Mouse (Mus musculus) olfactory bulb, adult 2 months (tissue): ENCODE measurements around the gene Lrr1. TPM values are rescaled to one million over a fixed set of nuclear protein-coding genes. Genes with fewer than 3 reads are reported as not detected.

Experiments
- H3K27ac ChIP-seq: fragments of 200-500 bp; 2 replicates; pipeline ENCODE4 v1.5.1; 2012; ENCODE audit warnings: low read depth, low read length; ENCODE audit not compliant: insufficient read depth
- H3K4me1 ChIP-seq: fragments of 200-500 bp; 2 replicates; pipeline ENCODE4 v1.6.1; 2012; ENCODE audit warnings: low read length; ENCODE audit not compliant: control insufficient read depth, insufficient read depth
- H3K4me3 ChIP-seq: fragments of 200-500 bp; 2 replicates; pipeline ENCODE4 v1.5.1; 2012; ENCODE audit warnings: mild to moderate bottlenecking, low read depth, low read length, moderate library complexity; ENCODE audit not compliant: insufficient read depth
- CTCF ChIP-seq: fragments of 200-500 bp; IDR thresholded peaks from 2 replicates; pipeline ENCODE4 v1.5.1; 2012; ENCODE audit warnings: low read depth, mild to moderate bottlenecking, low read length, moderate library complexity; ENCODE audit not compliant: insufficient read depth
- POLR2A ChIP-seq: fragments of 200-500 bp; IDR thresholded peaks from 2 replicates; pipeline ENCODE4 v1.6.1; 2012; ENCODE audit warnings: mild to moderate bottlenecking, low read depth, low read length, moderate library complexity; ENCODE audit not compliant: insufficient read depth
- WGBS: fragments of 180-500 bp; shearing (Covaris S2); methylation state at CpG from one replicate; pipeline ENCODE4 v1.1.7; 2018; 5-methylcytosine and 5-hydroxymethylcytosine counted together
- polyA plus RNA-seq: library from polyadenylated mRNA; stranded (reverse); fragments of >200 nt; gene quantifications from 2 replicates; pipeline ENCODE4 v1.2.4, GENCODE M21; 2012; ENCODE audit warnings: low replicate concordance; ENCODE audit not compliant: missing spikeins, insufficient read depth, insufficient read length

The Lrr1 gene
- polyA plus RNA-seq, 1 experiment = not detected

- peaks cover 6% of the 10 kb centered on the region; the same call in 1 of the 2 replicates for H3K4me1 ChIP-seq
- no peak overlapping the region for H3K27ac ChIP-seq
- H3K4me3 ChIP-seq = no peak overlapping the region
- TF ChIP-seq CTCF = no peak
- no peak for TF ChIP-seq POLR2A
- WGBS = 88% methylated on average over 7 of the region's 7 CpGs
Measured at GRCm38 (mm10) chr12:69216587-69216986, 48.0 kb downstream of the Lrr1 start.

- TF ChIP-seq CTCF (no peak), POLR2A (no peak)
- Histone ChIP-seq H3K4me3 (no peak overlapping the region), H3K27ac (no peak overlapping the region), H3K4me1 (peaks cover 3% of the 10 kb centered on the region; the same call in 1 of the 2 replicates)
- WGBS = 92% methylated on average over 19 of the region's 19 CpGs
Measured at GRCm38 (mm10) chr12:69220613-69221277, 52.1 kb downstream of the Lrr1 start.

GRCm38 (mm10) chr12:69227776-69228466, 59.3 kb downstream of the Lrr1 start, which contains the start of gene Pole2:
TSS of gene Pole2 (minus strand) at chr12:69228195.
- peak within 1 kb of the TSS; percentile 100 for H3K4me3 ChIP-seq
- no peaks in the 10 kb centered on the region for H3K4me1 ChIP-seq
- H3K27ac ChIP-seq = 0 out of 2 replicates have a peak within 1 kb of the TSS, but pooled peaks have one; percentile 41
- no peak for TF ChIP-seq CTCF
- TF ChIP-seq POLR2A = no peak
- under 1% methylated on average over 37 of the region's 37 CpGs for WGBS

Other genes starting within 250 kb of the Lrr1 start
- not detected in 2 replicates for gene Rps29, start 9.6 kb upstream of the Lrr1 start, polyA plus RNA-seq
- not detected in 2 replicates for gene Rpl36al, start 15.3 kb downstream of the Lrr1 start, polyA plus RNA-seq
- gene Mgat2, start 15.3 kb downstream of the Lrr1 start, polyA plus RNA-seq = not detected in 2 replicates
- gene Gm49383, start 28.3 kb downstream of the Lrr1 start, polyA plus RNA-seq = not detected in 2 replicates
- gene Dnaaf2, start 29.6 kb downstream of the Lrr1 start, polyA plus RNA-seq = not detected in 2 replicates
- gene Gm49384, start 35.5 kb downstream of the Lrr1 start, polyA plus RNA-seq = not detected in 2 replicates
- gene Pole2, start 59.4 kb downstream of the Lrr1 start, polyA plus RNA-seq = not detected in 2 replicates
- gene Klhdc1, start 72.4 kb downstream of the Lrr1 start, polyA plus RNA-seq = not detected in 2 replicates
- not detected in 2 replicates for gene Klhdc2, start 127.9 kb downstream of the Lrr1 start, polyA plus RNA-seq
- gene Nemf, start 188.4 kb downstream of the Lrr1 start, polyA plus RNA-seq = not detected in 2 replicates
- gene Arf6, start 203.3 kb downstream of the Lrr1 start, polyA plus RNA-seq = 607 TPM in 1 of 2 replicates, not detected in the other
- gene Gm9887, start 203.6 kb downstream of the Lrr1 start, polyA plus RNA-seq = not detected in 2 replicates